Mouse (Mus musculus): ENCODE results near the gene Gpr87.

The Gpr87 gene

GRCm38 (mm10) chr3:59139651-59140051 lies 55.3 kb downstream of the Gpr87 start:
- DNase-seq (ENCODE audit: low spot score) = no peak

DNA sequence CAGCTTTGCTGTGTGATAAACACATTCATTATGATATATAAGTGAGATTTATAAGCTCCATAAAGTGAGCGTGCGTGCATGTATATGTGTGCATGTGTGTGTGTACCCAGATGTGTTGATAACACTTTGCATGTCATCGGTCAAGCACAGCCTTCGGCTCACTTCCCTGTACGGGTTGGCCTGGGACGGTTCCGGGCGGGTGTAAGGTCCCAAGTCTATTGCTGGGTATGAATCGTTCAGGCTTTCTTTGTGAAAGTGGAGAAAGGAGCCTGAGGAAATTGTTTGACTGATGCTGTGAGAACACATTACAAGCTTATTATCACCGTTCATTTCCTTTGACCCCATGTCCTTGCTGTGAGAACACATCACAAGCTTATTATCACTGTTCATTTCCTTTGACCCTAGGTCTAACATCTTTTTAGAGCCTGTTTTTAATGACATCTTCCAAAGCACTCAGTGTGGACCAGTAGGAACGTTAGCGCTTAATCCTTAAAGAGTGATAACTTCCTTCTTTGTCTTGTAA lies 55.9 kb downstream of the Gpr87 start:
- DNase-seq (ENCODE audit: low spot score) = no peak

DNA sequence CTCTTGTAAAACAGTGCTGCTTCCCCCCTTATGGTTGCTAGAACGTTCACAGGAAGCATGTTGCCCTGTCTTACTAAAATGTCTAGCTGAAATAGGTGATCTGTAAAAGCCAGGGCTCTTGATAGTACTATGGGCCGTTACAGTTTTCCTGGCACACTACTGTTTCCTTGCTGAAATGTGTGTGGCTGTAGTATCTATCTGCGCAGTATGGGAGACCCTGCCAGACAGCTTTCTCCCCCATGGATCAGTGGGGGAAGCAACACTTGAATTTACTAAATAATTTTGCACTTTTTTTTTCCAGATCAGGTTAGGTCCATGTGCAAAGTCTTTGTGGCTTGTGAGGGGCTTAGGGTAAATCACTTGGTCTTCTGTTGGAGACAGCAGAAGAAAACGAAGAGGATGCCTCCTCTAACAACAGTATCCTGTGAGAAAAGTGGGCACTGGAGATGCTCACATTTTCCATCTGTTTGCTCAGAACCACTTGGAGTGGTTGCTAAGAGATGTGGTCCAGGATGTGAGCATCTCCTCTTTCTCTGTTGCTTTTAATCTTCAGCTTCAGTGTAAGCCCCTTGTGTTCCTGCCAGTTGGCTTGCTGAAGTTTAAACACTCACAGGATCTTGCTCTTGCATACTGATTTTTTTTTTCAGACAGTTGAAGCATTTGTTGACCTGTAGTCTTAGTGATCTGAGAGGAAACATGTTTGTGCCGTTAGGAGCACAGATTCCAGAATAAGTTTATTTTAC lies 58.8 kb downstream of the Gpr87 start:
- no peak for DNase-seq (ENCODE audit: low spot score)

DNA sequence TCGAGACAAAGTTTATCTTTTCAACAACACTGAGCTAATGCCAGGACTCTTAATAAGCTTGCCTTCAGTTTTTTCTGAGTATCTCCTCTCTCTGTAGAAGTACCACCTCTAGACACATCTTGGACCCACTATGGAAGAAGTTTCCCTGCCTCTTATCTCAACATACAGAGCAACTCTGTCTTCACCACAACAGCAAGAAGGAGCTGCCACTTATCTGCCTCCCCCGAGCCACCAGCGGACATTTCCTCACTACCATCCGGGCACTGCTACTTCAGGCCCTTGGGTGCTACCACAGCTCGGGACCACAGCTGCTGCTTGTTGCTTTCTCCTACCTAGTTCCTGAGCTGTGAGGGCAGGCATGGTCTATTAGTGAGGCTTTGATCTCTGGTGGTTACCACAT lies 61.7 kb downstream of the Gpr87 start:
- DNase-seq (ENCODE audit: low spot score) = no peak

- DNase-seq (ENCODE audit: low spot score) = no peak
Observed at GRCm38 (mm10) chr3:59131966-59132365, 62.9 kb downstream of the Gpr87 start.

GRCm38 (mm10) chr3:59131081-59131480 lies 63.8 kb downstream of the Gpr87 start:
- DNase-seq (ENCODE audit: low spot score) = no peak

DNA sequence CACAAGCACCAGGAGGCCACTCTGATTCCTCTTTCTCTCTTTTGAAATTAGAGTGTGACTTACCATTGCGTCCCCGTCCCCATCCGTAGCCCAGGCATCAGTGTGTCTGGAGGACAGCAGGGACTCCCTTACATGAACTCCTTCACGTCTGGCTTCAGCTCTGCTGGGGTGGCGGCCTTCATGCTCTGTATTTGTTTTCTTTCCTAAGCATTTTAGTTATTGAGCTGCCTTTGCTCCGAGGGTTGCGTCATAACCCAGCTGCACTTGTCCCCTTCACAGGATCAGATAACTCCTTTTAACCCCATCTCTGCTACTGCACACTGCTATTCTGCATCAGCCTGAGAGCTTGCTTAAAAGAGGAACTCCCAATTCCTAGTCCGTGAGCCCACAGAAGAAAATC lies 64.5 kb downstream of the Gpr87 start:
- no peak for DNase-seq (ENCODE audit: low spot score)

GRCm38 (mm10) chr3:59129547-59129946 lies 65.4 kb downstream of the Gpr87 start:
- no peak for DNase-seq (ENCODE audit: low spot score)

All from MN1 (cell line).